Mouse (Mus musculus): ENCODE measurements around the gene Stau1.
A peak's percentile ranks its signal among the peaks of the same experiment; 100 is the strongest.

Gene Stau1

DNA sequence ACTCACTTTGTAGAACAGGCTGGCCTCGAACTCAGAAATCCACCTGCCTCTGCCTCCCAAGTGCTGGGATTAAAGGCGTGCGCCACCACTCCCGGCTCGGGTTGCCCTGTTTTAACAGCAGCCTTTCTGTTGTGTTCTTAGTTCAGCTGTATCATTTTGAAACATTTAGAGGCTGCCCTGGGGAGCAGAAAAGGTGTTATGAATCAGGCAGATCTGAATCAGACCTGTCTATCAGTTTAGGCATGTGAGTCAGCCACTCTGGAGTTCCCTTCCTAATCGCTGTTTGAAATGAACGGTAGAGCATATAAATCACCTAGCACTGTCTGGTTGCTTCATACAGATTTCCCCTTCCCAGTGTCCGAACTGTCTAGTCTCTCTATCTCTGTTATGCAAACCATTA lies 85.6 kb downstream of the Stau1 start:
- DNase-seq (ENCODE audit: low read depth) = peak; percentile 15

DNA sequence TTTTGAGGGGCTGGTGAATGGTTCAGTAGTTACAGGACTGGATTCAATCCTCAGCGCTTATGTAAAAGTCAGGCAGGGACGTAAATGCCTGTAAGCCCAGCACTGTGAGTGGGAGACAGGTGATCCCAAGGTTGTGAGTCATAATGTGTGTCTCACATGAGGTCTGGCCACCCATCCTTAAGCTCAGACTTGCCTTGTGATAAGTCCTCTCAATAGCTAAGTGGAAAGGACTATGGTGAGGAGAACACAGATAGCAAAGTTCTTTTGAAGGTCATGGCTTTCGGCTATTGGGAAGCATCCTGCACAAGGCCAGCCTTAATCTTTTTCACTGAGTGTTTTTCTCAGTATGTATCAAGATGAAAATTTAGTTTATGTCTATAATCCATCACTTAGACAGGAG lies 86.4 kb downstream of the Stau1 start:
- no peak for DNase-seq (ENCODE audit: low read depth)

DNA sequence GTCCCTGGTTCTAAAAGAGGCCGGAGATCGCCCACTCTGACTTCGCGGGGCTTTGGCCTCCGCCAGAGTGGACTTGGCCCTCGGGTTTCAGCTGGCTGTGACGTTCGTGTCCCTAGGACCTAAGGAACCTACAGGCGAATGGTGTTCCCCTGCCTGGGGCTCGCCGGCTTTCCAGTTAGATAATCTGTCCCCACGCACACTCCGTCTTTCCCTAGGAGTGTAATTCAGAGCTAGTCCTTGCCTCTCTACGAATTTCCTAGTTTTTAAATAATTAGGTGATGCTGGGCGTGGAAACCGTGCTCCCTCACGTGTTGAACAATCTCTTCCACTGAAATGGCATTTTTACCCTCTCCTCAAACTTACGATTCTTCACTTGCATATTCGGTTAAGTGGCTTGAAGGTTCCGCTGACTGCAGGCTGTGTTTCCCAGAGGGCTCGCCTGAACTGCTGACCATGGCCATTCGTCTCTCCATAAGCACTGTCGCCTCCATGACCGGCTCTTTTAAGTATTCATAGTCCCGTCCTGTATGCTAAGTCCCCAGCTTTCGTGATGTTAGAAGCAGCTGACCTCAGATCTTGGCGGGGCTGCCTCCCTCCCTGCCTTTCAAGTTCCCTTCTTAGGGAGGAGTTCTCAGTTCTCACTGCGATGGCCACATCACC lies 89.4 kb downstream of the Stau1 start:
- DNase-seq (ENCODE audit: low read depth) = peak; percentile 37

DNA sequence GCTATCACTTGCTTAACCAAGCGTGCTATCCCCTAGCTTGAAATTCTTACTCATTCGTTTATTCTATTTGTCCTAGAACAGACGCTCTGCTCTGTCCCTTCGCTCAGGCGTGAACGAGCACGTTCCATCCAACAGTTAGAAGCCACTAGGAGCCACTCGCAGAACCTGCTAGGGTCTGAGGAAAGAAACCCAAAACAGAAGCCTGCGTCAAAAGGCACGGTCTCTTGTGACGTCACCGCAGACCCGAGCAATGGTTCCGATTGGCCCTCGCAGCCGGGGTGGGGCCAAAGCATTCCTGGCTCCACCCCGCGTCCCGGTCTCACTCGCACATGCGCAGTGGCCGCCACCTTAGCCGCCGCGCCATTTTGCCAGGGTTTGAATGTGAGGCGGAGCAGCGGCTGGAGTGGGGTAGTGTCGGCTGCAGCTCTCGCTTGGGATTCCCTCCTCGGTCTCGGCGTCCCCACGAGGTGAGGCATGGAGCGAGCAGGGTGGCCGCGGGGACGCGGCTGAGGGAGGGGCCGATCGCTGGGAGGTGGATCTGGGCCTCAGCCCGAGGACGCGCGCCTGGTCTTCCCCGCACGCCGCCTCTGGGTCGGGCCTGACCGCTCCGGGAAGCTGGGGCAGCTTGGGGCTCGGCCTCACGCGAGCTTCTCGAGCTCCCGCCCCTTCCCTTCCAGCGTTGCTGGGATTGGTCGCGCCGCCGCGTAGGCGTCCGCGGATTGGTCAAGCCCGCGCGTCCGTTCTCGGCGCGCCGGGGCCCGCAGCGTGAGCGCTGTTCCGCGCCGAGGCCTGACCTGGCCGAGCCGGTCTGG lies 90.2 kb downstream of the Stau1 start, which contains the start of gene Cse1l:
Cse1l (plus strand) TSS at position 330 of the 812 bp plus-strand sequence.
- DNase-seq (ENCODE audit: low read depth) = peak; percentile 98

DNA sequence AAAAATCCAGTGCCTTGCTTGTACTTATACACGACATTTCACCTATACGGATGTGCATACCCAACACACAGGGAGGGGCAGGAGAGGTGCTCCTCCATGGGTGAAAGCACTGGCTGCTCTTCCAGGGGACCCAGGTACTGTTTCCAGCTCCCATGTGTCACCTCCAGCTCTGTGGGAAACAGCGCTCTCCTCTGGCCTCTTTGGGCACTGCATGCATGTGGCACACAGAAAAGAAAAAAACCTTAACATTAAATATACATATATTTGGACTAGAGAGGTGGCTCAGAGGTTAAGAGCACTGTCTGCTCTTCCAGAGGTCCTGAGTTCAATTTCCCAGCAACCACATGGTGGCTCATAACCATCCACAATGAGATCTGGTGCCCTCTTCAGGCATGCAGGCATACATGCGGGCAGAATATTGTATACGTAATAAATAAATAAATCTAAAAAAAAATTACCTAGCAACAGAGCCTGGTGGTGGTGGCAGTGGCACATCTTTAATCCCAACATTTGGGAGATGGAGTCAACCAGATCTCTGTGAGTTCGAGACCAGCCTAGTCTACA lies 92.3 kb downstream of the Stau1 start:
- DNase-seq (ENCODE audit: low read depth) = no peak

DNA sequence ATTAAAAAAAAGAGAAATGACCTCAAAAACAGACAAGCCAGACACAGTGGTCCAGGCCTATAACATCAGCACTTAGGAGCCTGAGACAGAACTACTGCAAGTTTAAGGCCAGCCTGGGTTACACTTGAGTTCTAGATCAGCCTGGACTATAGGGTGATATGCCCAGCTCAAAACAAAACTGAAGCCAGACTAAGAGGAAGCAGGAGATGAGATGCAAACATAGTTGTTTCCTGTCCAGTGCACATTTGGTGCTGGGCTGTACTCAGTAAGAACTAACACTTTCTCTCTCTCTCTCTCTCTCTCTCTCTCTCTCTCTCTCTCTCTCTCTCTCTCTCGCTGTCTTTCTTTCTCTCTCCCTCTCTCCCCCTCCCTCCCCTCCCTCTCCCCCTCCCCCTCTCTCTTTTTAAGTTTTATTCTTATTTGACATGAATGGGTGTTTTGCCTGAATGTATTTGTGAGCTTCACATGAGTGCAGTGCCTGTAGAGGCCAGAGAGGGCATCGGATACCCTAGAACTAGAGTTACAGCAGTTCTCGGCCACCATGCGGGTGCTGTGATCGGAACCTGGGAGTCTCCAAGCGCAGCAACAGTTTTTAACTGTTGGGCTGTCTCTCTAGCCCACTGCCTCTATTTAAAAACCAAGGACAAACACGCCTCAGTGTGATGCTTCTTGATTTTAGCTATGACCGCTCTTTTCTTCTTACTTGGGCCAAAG lies 95.2 kb downstream of the Stau1 start:
- no peak for DNase-seq (ENCODE audit: low read depth)

DNA sequence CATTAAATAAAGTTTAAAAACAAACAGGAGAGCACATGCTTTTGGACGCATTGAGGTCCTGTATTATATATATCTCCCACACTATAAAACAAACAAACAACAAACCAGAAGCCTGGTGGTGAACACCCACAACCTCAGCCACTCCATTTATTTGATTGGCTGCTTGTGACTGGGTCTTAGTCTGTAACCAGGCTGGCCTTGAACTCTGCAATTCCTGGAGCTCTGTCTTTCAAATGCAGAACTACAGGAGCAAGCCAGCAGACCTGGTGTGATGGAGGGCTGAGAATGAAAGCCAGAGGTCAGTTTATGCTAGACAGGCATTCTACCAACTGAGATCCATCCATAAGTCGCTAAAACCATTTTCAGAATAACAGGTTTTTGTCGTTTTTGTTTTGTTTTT lies 96.4 kb downstream of the Stau1 start:
- no peak for DNase-seq (ENCODE audit: low read depth)

DNA sequence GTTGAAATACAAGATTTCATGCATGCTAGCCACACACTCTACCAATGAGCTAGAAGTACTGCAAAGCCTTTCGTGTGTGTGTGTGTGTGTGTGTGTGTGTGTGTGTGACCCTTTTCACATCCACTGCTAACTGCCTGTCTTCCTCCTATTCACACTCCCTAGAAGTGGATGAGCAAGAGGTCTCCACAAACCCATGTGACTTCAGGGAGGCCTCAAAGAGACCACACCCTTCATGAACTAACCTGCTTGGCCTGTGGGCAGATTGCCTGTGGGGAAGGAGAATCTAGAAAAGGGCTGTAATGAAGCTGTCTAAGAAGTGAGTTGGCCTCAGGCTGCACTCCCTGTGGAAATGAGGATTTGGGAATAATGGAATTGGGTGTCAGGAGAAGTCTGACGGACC lies 96.9 kb downstream of the Stau1 start:
- peak; percentile 24 for DNase-seq (ENCODE audit: low read depth)

Measured in NIH3T3 (cell line).